In genomic region chr6:71048199-71049094, GRCm38 (mm10) we compare ENCODE assay signal across 8 mouse cellular contexts.
DNase-seq lines count a peak whose midpoint lies in the region; ATAC-seq and TF ChIP-seq lines count a peak whose summit lies in the region.

No protein-coding gene starts in this region.

- TF ChIP-seq CTCF in stomach, postnatal 0 days (IDR thresholded peaks at IDR 0.05; ENCODE audit: low read depth): no peak

- H3K4me1 ChIP-seq in kidney, embryonic 14.5 days (ENCODE audit: control insufficient read depth, insufficient read depth, low read length): no peaks in the 10 kb centered on the region
- peaks cover 14% of the 10 kb centered on the region for H3K4me1 ChIP-seq in forebrain, embryonic 13.5 days
- peaks cover 4% of the 10 kb centered on the region for H3K4me1 ChIP-seq in intestine, embryonic 16.5 days (ENCODE audit: control insufficient read depth, insufficient read depth, low read length)
- H3K4me1 ChIP-seq in stomach, postnatal 0 days (replicated peaks; ENCODE audit: control insufficient read depth, insufficient read depth): no peaks in the 10 kb centered on the region

- no peaks in the 10 kb centered on the region for H3K36me3 ChIP-seq in kidney, embryonic 14.5 days (ENCODE audit: control insufficient read depth, insufficient read depth, low read length)
- H3K36me3 ChIP-seq in forebrain, embryonic 13.5 days (ENCODE audit: poor library complexity, severe bottlenecking): no peaks in the 10 kb centered on the region
- no peaks in the 10 kb centered on the region for H3K36me3 ChIP-seq in intestine, embryonic 16.5 days (ENCODE audit: control insufficient read depth, insufficient read depth, low read length)
- no peaks in the 10 kb centered on the region for H3K36me3 ChIP-seq in stomach, postnatal 0 days (ENCODE audit: control insufficient read depth, insufficient read depth, low read length)

- WGBS in kidney, embryonic 14.5 days: 2% methylated on average over 38 of the region's 38 CpGs
- 4% methylated on average over 38 of the region's 38 CpGs for WGBS in forebrain, embryonic 13.5 days
- 2% methylated on average over 38 of the region's 38 CpGs for WGBS in intestine, embryonic 16.5 days
- WGBS in stomach, postnatal 0 days: 3% methylated on average over 38 of the region's 38 CpGs

- peak overlapping the region; percentile 47 for H3K9ac ChIP-seq in kidney, embryonic 14.5 days (ENCODE audit: low read depth, low read length)
- peak overlapping the region; percentile 60 for H3K9ac ChIP-seq in forebrain, embryonic 13.5 days
- peak overlapping the region; percentile 60 for H3K9ac ChIP-seq in intestine, embryonic 16.5 days (ENCODE audit: low read depth, low read length)
- H3K9ac ChIP-seq in stomach, postnatal 0 days (ENCODE audit: low read length): no peak overlapping the region

- no peak for ATAC-seq in kidney, embryonic 14.5 days (ENCODE audit: low FRiP score, low TSS enrichment)
- ATAC-seq in forebrain, embryonic 13.5 days: peak; percentile 63
- ATAC-seq in intestine, embryonic 16.5 days: peak; percentile 28; the same call in 1 of the 2 replicates
- peak; percentile 27 for ATAC-seq in megakaryocyte progenitor cell, adult 5-6 weeks (replicated peaks; ENCODE audit: poor library complexity)
- ATAC-seq in stomach, postnatal 0 days (ENCODE audit: low FRiP score, low TSS enrichment): no peak

- no peaks in the 10 kb centered on the region; the same call in 1 of the 2 replicates for H3K27me3 ChIP-seq in kidney, embryonic 14.5 days (ENCODE audit: control insufficient read depth, insufficient read depth, low read length)
- H3K27me3 ChIP-seq in forebrain, embryonic 13.5 days: peaks cover 12% of the 10 kb centered on the region; the same call in 1 of the 2 replicates
- H3K27me3 ChIP-seq in intestine, embryonic 16.5 days (replicated peaks; ENCODE audit: control insufficient read depth, insufficient read depth, low read length): no peaks in the 10 kb centered on the region
- H3K27me3 ChIP-seq in stomach, postnatal 0 days (ENCODE audit: control insufficient read depth, insufficient read depth, low read length): no peaks in the 10 kb centered on the region

- no peak overlapping the region for H3K27ac ChIP-seq in kidney, embryonic 14.5 days (ENCODE audit: low read depth, low read length)
- no peak overlapping the region for H3K27ac ChIP-seq in forebrain, embryonic 13.5 days
- no peak overlapping the region for H3K27ac ChIP-seq in intestine, embryonic 16.5 days (ENCODE audit: low read length)
- H3K27ac ChIP-seq in stomach, postnatal 0 days (replicated peaks): no peak overlapping the region

- TF ChIP-seq EP300 in stomach, postnatal 0 days (optimal IDR thresholded peaks at IDR 0.05): no peak

- H3K4me3 ChIP-seq in kidney, embryonic 14.5 days (ENCODE audit: low read length): peak overlapping the region; percentile 33
- H3K4me3 ChIP-seq in forebrain, embryonic 13.5 days: peak overlapping the region; percentile 40
- peak overlapping the region; percentile 50 for H3K4me3 ChIP-seq in intestine, embryonic 16.5 days (ENCODE audit: low read length)
- H3K4me3 ChIP-seq in stomach, postnatal 0 days (ENCODE audit: low read depth, low read length): peak overlapping the region; percentile 34

- peak overlapping the region; percentile 66 for H3K4me2 ChIP-seq in kidney, embryonic 14.5 days (replicated peaks; ENCODE audit: low read depth, low read length)
- peak overlapping the region; percentile 82 for H3K4me2 ChIP-seq in forebrain, embryonic 13.5 days
- peak overlapping the region; percentile 88 for H3K4me2 ChIP-seq in intestine, embryonic 16.5 days (ENCODE audit: low read depth, low read length)
- peak overlapping the region; percentile 61 for H3K4me2 ChIP-seq in stomach, postnatal 0 days (replicated peaks; ENCODE audit: low read depth)

- no peak for DNase-seq in kidney, postnatal 25 days
- peak; percentile 35 for DNase-seq in R1 (ENCODE audit: low read depth, low spot score)
- DNase-seq in stomach, postnatal 0 days (ENCODE audit: low spot score): peak; percentile 30
- DNase-seq in cerebellum, adult 8-10 months: no peak

- H3K9me3 ChIP-seq in kidney, embryonic 14.5 days (ENCODE audit: control insufficient read depth, low read length): no peaks in the 10 kb centered on the region
- H3K9me3 ChIP-seq in forebrain, embryonic 13.5 days (replicated peaks): no peaks in the 10 kb centered on the region
- H3K9me3 ChIP-seq in intestine, embryonic 16.5 days (ENCODE audit: control insufficient read depth, low read length): no peaks in the 10 kb centered on the region
- no peaks in the 10 kb centered on the region for H3K9me3 ChIP-seq in stomach, postnatal 0 days (ENCODE audit: control insufficient read depth, low read length)

Comparison
In these comparisons a context has a peak if more than half of its experiments do, and no peak if none do; other contexts are left out.
1. ATAC-seq: peak in forebrain, embryonic 13.5 days (single experiment), intestine, embryonic 16.5 days (single experiment) and megakaryocyte progenitor cell, adult 5-6 weeks (single experiment); none in kidney, embryonic 14.5 days (single experiment) and stomach, postnatal 0 days (single experiment).
2. DNase-seq: peak in R1 (single experiment) and stomach, postnatal 0 days (single experiment); none in kidney, postnatal 25 days (0 of 2) and cerebellum, adult 8-10 months (single experiment).
3. Peak in every context shown above with its lines, with median percentiles within 50 percentile points of each other: H3K4me2 ChIP-seq and H3K4me3 ChIP-seq.